Mouse (Mus musculus): Measurements from ENCODE around the gene Rab3il1.

- TF ChIP-seq CTCF (IDR thresholded peaks at IDR 0.05; ENCODE audit: control insufficient read depth, insufficient read depth, insufficient replicate concordance, low read depth, low read length) (no peak), POLR2A (IDR thresholded peaks at IDR 0.05; ENCODE audit: control insufficient read depth, low read depth, low read length) (no peak)
These were observed 56.9 kb downstream of the Rab3il1 start for GRCm38 (mm10) chr19:10058352-10058825.
